Mouse (Mus musculus): ENCODE data around the gene Tbc1d9b. TPM values are rescaled to one million over a fixed set of nuclear protein-coding genes. Genes with fewer than 3 reads are reported as not detected.
"Not testable (repeated sequence)": the region's sequence is repeated elsewhere in the genome, so short reads cannot be mapped to it uniquely, and the experiment has no call there.

Gene Tbc1d9b
- total RNA-seq, 2 experiments from 2014 or later = 22.7 to 23.4 TPM

- no peak for DNase-seq
- intact Hi-C loops (cut with DNase I; ENCODE audit: low total_unique reads) = loop anchor here (5.0 kb wide), 1 partner anchor 70 kb away; no protein-coding TSS in a partner anchor
Observed at GRCm38 (mm10) chr11:50162338-50163050, 31.3 kb downstream of the Tbc1d9b start.

GRCm38 (mm10) chr11:50168352-50168751 is 37.2 kb downstream of the Tbc1d9b start:
- no peak for DNase-seq
- intact Hi-C loops (cut with DNase I; ENCODE audit: low total_unique reads) = no loop called here

GRCm38 (mm10) chr11:50174111-50174729 is 43.0 kb downstream of the Tbc1d9b start, which contains the start of gene Mrnip:
Gene Mrnip (plus strand): TSS chr11:50174444.
- DNase-seq; intact Hi-C loops (cut with DNase I; ENCODE audit: low total_unique reads): not testable (repeated sequence)

GRCm38 (mm10) chr11:50174730-50175187 is 43.6 kb downstream of the Tbc1d9b start:
- peak; percentile 99 for DNase-seq
- intact Hi-C loops (cut with DNase I; ENCODE audit: low total_unique reads) = loop anchor here (5.0 kb wide), 1 partner anchor 43 kb away; no protein-coding TSS in a partner anchor

- no peak for DNase-seq
- intact Hi-C loops (cut with DNase I; ENCODE audit: low total_unique reads) = loop anchor here (5.0 kb wide), 1 partner anchor 41 kb away; no protein-coding TSS in a partner anchor
Observed at GRCm38 (mm10) chr11:50176351-50176750, 45.2 kb downstream of the Tbc1d9b start.

- no peak for DNase-seq
- intact Hi-C loops (cut with DNase I; ENCODE audit: low total_unique reads) = loop anchor here (5.0 kb wide), 1 partner anchor 40 kb away; no protein-coding TSS in a partner anchor
Observed at GRCm38 (mm10) chr11:50177111-50177510, 45.9 kb downstream of the Tbc1d9b start.

- intact Hi-C loops (cut with DNase I; ENCODE audit: low total_unique reads) = loop anchor here (5.0 kb wide), 1 partner anchor 38 kb away; no protein-coding TSS in a partner anchor
- no peak for DNase-seq
Observed at GRCm38 (mm10) chr11:50178532-50179488, 47.6 kb downstream of the Tbc1d9b start.

- DNase-seq = no peak
- intact Hi-C loops (cut with DNase I; ENCODE audit: low total_unique reads) = no loop called here
Observed at GRCm38 (mm10) chr11:50180478-50181231, 49.5 kb downstream of the Tbc1d9b start.

GRCm38 (mm10) chr11:50182702-50183101 is 51.5 kb downstream of the Tbc1d9b start:
- intact Hi-C loops (cut with DNase I; ENCODE audit: low total_unique reads) = no loop called here

GRCm38 (mm10) chr11:50184788-50185187 is 53.6 kb downstream of the Tbc1d9b start:
- intact Hi-C loops (cut with DNase I; ENCODE audit: low total_unique reads) = no loop called here
- DNase-seq = no peak

More at GRCm38 (mm10) chr11:50182702-50183101, 51.5 kb downstream of the Tbc1d9b start:
- DNase-seq = no peak

- intact Hi-C loops (cut with DNase I; ENCODE audit: low total_unique reads) = no loop called here
- peak; percentile 35 for DNase-seq
Observed at GRCm38 (mm10) chr11:50188682-50189081, 57.5 kb downstream of the Tbc1d9b start.

- intact Hi-C loops (cut with DNase I; ENCODE audit: low total_unique reads) = no loop called here
- DNase-seq = no peak
Observed at GRCm38 (mm10) chr11:50190362-50190761, 59.2 kb downstream of the Tbc1d9b start.

- no peak for DNase-seq
- intact Hi-C loops (cut with DNase I; ENCODE audit: low total_unique reads) = no loop called here
Observed at GRCm38 (mm10) chr11:50192278-50192677, 61.1 kb downstream of the Tbc1d9b start.

- intact Hi-C loops (cut with DNase I; ENCODE audit: low total_unique reads) = no loop called here
Observed at GRCm38 (mm10) chr11:50194070-50194469, 62.9 kb downstream of the Tbc1d9b start.

GRCm38 (mm10) chr11:50194793-50195192 is 63.6 kb downstream of the Tbc1d9b start:
- no peak for DNase-seq
- intact Hi-C loops (cut with DNase I; ENCODE audit: low total_unique reads) = no loop called here

More at GRCm38 (mm10) chr11:50194070-50194469, 62.9 kb downstream of the Tbc1d9b start:
- no peak for DNase-seq

GRCm38 (mm10) chr11:50197500-50197899 is 66.3 kb downstream of the Tbc1d9b start:
- intact Hi-C loops (cut with DNase I; ENCODE audit: low total_unique reads) = no loop called here
- DNase-seq = no peak

- intact Hi-C loops (cut with DNase I; ENCODE audit: low total_unique reads) = no loop called here
- no peak for DNase-seq
Observed at GRCm38 (mm10) chr11:50198219-50198846, 67.1 kb downstream of the Tbc1d9b start.

GRCm38 (mm10) chr11:50198916-50199315 is 67.7 kb downstream of the Tbc1d9b start:
- intact Hi-C loops (cut with DNase I; ENCODE audit: low total_unique reads) = no loop called here
- DNase-seq = no peak
